Mouse (Mus musculus) kidney, postnatal 36 days (tissue): ENCODE measurements around the gene Arid2.
A peak's percentile ranks its signal among the peaks of the same experiment; 100 is the strongest.
"Not testable (repeated sequence)": the region's sequence is repeated elsewhere in the genome, so short reads cannot be mapped to it uniquely, and the experiment has no call there.

Experiments used
- DNase-seq, 2 experiments: peaks; one replicate each; pipeline ENCODE4 v3.0.0; 2021 to 2022; ENCODE audit warnings: mixed read lengths in 2 of 2

Gene Arid2

DNA sequence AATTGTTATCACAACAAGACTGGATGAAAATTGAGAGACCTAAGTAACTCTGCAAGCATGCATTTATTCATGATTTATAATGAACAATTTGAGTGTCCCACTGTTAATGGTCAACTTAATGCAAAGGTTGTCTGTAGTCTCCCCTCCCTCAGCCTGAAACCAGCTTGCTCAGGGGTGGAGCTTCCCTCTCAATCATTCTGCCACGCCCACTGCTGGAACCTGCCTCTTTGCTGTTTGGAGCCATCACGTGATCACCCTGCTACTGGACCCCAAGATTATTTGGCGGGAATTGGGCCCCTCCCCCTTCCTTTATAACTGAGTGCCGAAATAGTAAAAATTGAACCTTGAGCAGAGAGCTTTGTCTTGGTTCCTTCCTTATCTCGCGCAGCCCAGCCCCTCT lies 154.2 kb downstream of the Arid2 start:
- not testable (repeated sequence) for DNase-seq

DNA sequence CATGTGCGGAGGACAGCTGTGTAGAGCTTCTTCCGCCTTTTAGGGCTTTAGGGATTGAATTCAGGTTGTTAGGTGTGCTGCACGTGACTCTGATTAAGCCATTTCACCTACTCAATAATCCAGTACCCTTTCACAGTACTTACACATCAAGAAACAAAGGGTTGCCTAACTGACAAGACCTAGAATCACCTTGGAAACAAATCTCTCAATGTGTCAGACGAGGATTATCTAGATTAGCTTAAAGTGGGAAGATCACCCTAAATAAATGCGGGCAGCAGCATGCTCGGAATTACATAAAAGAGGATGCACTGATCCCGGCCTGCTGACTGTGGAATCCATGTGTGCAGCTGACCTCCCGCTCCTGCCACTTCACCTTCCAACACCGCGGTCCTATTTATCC lies 159.5 kb downstream of the Arid2 start:
- no peak for DNase-seq

DNA sequence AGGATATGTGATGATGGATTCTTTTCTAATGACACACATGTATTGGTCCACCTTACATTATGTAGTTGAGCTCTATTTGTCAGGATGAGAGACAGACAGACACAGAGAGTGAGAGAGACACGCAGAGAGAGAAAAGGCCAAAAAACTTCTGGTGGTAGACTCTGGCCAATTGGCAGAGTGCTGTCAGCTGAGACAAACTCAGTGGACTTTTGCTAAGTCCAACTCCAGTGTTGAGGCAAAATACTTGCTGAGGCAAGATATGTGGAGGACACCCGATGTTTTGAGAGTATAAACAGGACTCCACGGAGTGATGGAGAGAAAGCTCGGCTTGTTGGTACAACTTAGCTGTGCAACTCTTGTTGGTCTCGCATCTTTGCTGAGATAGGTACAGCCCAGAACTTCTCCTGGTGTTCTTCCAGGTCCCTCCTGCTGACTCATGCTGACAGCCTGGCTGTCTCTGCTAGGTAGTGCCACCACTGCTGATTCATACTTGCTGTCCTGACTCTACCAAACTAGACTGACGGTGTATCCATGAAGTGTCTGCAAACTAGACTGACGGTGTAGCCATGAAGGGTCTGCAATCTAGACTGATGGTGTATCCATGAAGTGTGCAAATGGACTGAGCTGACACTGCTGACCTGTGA lies 161.5 kb downstream of the Arid2 start:
- peak; percentile 42 to 58 for DNase-seq

DNA sequence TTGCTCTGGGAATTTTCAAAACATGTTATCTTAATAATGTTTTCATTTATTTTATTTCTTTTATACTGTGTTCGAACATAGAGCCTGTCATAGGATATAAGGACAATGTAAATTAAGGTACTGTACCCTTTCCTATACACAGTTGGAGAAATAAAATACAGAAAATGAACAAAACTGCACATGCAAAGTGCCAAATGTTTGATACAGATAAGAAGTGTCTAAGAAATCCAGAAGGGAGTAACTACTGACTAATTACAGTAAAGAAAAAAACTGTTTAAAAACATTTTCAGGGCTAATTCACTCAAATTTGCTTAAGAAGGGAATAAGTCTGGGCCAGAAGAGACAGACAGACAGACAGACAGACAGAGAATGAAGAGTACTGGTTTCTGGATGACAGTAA lies 166.0 kb downstream of the Arid2 start:
- DNase-seq, result no peak
